In the genomic region with DNA sequence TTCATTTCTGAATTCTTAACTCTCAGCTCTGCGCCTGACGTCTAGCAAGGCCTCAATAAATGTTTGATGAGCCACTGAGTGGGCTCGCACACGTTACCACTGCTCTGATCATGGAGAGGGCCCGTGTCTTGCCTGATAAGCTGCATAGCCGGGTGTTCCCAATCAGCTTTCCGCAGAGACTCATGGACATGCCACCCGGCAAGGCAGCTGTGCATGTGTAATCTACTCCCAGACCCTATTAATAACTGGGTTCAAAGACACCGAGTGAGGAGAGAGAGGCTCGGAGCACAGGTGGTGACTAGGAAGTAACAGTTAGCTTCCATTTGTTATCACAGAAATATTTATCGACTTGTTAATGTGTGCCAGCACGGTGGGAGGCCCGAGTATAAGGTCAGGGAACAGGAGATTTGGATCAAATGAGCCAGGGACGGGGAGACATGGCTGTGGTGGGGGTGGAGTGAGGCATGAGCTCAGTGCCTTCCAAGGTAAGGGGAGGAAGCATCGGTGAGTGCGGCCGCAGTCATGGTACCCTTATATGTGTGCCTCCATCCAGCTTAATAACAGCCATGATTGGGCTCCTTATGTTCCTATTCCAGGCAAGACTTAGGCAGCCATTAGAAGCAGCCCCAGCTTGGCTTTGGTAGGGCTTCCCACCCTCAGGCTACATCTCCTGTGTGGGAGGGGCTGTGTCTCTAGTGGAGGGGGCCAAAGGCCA, we compare ENCODE assay signal across 11 mouse cellular contexts. TPM values are rescaled to one million over a fixed set of nuclear protein-coding genes. Genes with fewer than 3 reads are reported as not detected.
DNase-seq lines count a peak whose midpoint lies in the region; ATAC-seq and TF ChIP-seq lines count a peak whose summit lies in the region.
"Had no signal": no experiment of that assay in that cellular context is flagged by ENCODE, and none has a peak within 500 bp of the region (broad histone marks: within the 10 kb centered on the region; RNA-seq: fewer than 3 reads in every experiment).

No protein-coding gene starts in this region.

- no peaks in the 10 kb centered on the region for H3K36me3 ChIP-seq in hindbrain, embryonic 14.5 days (replicated peaks; ENCODE audit: control insufficient read depth, insufficient read depth)
- no peaks in the 10 kb centered on the region for H3K36me3 ChIP-seq in hindbrain, embryonic 12.5 days
- H3K36me3 ChIP-seq in intestine, postnatal 0 days (ENCODE audit: control insufficient read depth, insufficient read depth), result no peaks in the 10 kb centered on the region
- no peaks in the 10 kb centered on the region for H3K36me3 ChIP-seq in midbrain, embryonic 14.5 days (ENCODE audit: control insufficient read depth, insufficient read depth, low read length)
- no peaks in the 10 kb centered on the region for H3K36me3 ChIP-seq in hindbrain, embryonic 10.5 days
- H3K36me3 ChIP-seq: embryonic facial prominence, embryonic 13.5 days; neural tube, embryonic 13.5 days had no signal

- no peaks in the 10 kb centered on the region for H3K27me3 ChIP-seq in hindbrain, embryonic 14.5 days (ENCODE audit: control insufficient read depth, insufficient read depth, low read length)
- H3K27me3 ChIP-seq in hindbrain, embryonic 12.5 days, result no peaks in the 10 kb centered on the region
- H3K27me3 ChIP-seq in intestine, postnatal 0 days (replicated peaks; ENCODE audit: control insufficient read depth, insufficient read depth, low read length), result no peaks in the 10 kb centered on the region
- H3K27me3 ChIP-seq in midbrain, embryonic 14.5 days (ENCODE audit: control insufficient read depth, insufficient read depth, low read length), result no peaks in the 10 kb centered on the region
- no peaks in the 10 kb centered on the region for H3K27me3 ChIP-seq in hindbrain, embryonic 10.5 days (ENCODE audit: insufficient read depth, poor library complexity, severe bottlenecking)
- H3K27me3 ChIP-seq: embryonic facial prominence, embryonic 13.5 days; neural tube, embryonic 13.5 days had no signal

- H3K4me3 ChIP-seq in hindbrain, embryonic 14.5 days (replicated peaks; ENCODE audit: low read length), result no peak overlapping the region
- H3K4me3 ChIP-seq in hindbrain, embryonic 12.5 days, result no peak overlapping the region
- H3K4me3 ChIP-seq in intestine, postnatal 0 days (ENCODE audit: low read depth, low read length), result no peak overlapping the region
- no peak overlapping the region for H3K4me3 ChIP-seq in midbrain, embryonic 14.5 days (replicated peaks; ENCODE audit: low read depth, low read length)
- H3K4me3 ChIP-seq in hindbrain, embryonic 10.5 days, result no peak overlapping the region
- H3K4me3 ChIP-seq: embryonic facial prominence, embryonic 13.5 days; neural tube, embryonic 13.5 days had no signal

- H3K4me1 ChIP-seq in hindbrain, embryonic 14.5 days (replicated peaks; ENCODE audit: control insufficient read depth, insufficient read depth, low read length), result no peaks in the 10 kb centered on the region
- no peaks in the 10 kb centered on the region for H3K4me1 ChIP-seq in hindbrain, embryonic 12.5 days
- peaks cover 9% of the 10 kb centered on the region; the same call in 1 of the 2 replicates for H3K4me1 ChIP-seq in intestine, postnatal 0 days (replicated peaks; ENCODE audit: control insufficient read depth, insufficient read depth, low read length)
- H3K4me1 ChIP-seq in midbrain, embryonic 14.5 days (ENCODE audit: control insufficient read depth, insufficient read depth, low read length), result no peaks in the 10 kb centered on the region
- H3K4me1 ChIP-seq in hindbrain, embryonic 10.5 days (replicated peaks), result 0 out of 2 replicates have a peak, but pooled peaks cover 2% of the 10 kb centered on the region

- H3K9ac ChIP-seq in hindbrain, embryonic 14.5 days, result no peak overlapping the region
- H3K9ac ChIP-seq in hindbrain, embryonic 12.5 days, result no peak overlapping the region
- H3K9ac ChIP-seq in intestine, postnatal 0 days (ENCODE audit: low read depth, low read length), result no peak overlapping the region
- no peak overlapping the region for H3K9ac ChIP-seq in midbrain, embryonic 14.5 days (replicated peaks; ENCODE audit: low read length)
- H3K9ac ChIP-seq: embryonic facial prominence, embryonic 13.5 days; neural tube, embryonic 13.5 days had no signal

- TF ChIP-seq CTCF in intestine, postnatal 0 days (IDR thresholded peaks at IDR 0.05; ENCODE audit: low read depth), result no peak

- no peak for ATAC-seq in hindbrain, embryonic 14.5 days (ENCODE audit: low FRiP score)
- ATAC-seq in hindbrain, embryonic 12.5 days (ENCODE audit: low FRiP score), result no peak
- ATAC-seq in intestine, postnatal 0 days, result peak; percentile 73
- ATAC-seq in midbrain, embryonic 14.5 days (ENCODE audit: low FRiP score, low TSS enrichment), result no peak

- peak overlapping the region; percentile 38; the same call in 1 of the 2 replicates for H3K27ac ChIP-seq in hindbrain, embryonic 14.5 days
- H3K27ac ChIP-seq in hindbrain, embryonic 12.5 days, result no peak overlapping the region
- no peak overlapping the region; the same call in 1 of the 2 replicates for H3K27ac ChIP-seq in intestine, postnatal 0 days (ENCODE audit: low read depth, low read length)
- H3K27ac ChIP-seq in midbrain, embryonic 14.5 days (replicated peaks; ENCODE audit: low read depth, low read length), result no peak overlapping the region
- no peak overlapping the region for H3K27ac ChIP-seq in hindbrain, embryonic 10.5 days
- H3K27ac ChIP-seq: embryonic facial prominence, embryonic 13.5 days; neural tube, embryonic 13.5 days had no signal

- no peak for DNase-seq in hindbrain, embryonic 14.5 days (ENCODE audit: low spot score)
- peak; percentile 69 for DNase-seq in c-Kit-negative CD71-positive TER-119-positive erythroid progenitor cells, embryonic 14.5 days (ENCODE audit: low read depth, low spot score)
- DNase-seq in midbrain, embryonic 14.5 days, result peak; percentile 36
- DNase-seq in cerebellum, postnatal 4 days (ENCODE audit: low spot score in 2 of 2), result no peak
- DNase-seq in urinary bladder, postnatal 25 days (ENCODE audit: low spot score), result no peak
- no peak for DNase-seq in hindbrain, embryonic 10.5 days (ENCODE audit: low spot score)
- DNase-seq: adrenal gland, postnatal 14 days had no signal

- no peaks in the 10 kb centered on the region for H3K9me3 ChIP-seq in hindbrain, embryonic 14.5 days (ENCODE audit: control insufficient read depth, low read length)
- H3K9me3 ChIP-seq in hindbrain, embryonic 12.5 days (replicated peaks), result no peaks in the 10 kb centered on the region
- H3K9me3 ChIP-seq in intestine, postnatal 0 days (ENCODE audit: control insufficient read depth), result no peaks in the 10 kb centered on the region
- H3K9me3 ChIP-seq in midbrain, embryonic 14.5 days (ENCODE audit: control insufficient read depth, low read length), result no peaks in the 10 kb centered on the region
- H3K9me3 ChIP-seq in hindbrain, embryonic 10.5 days, result no peaks in the 10 kb centered on the region
- H3K9me3 ChIP-seq: embryonic facial prominence, embryonic 13.5 days; neural tube, embryonic 13.5 days had no signal

- H3K4me2 ChIP-seq in hindbrain, embryonic 14.5 days (replicated peaks), result no peak overlapping the region
- H3K4me2 ChIP-seq in hindbrain, embryonic 12.5 days (replicated peaks), result no peak overlapping the region
- peak overlapping the region; percentile 50 for H3K4me2 ChIP-seq in intestine, postnatal 0 days (replicated peaks; ENCODE audit: low read depth)
- H3K4me2 ChIP-seq in midbrain, embryonic 14.5 days (ENCODE audit: low read length), result no peak overlapping the region
- H3K4me2 ChIP-seq: embryonic facial prominence, embryonic 13.5 days; neural tube, embryonic 13.5 days had no signal

- 77% methylated on average over 17 of the region's 17 CpGs for WGBS in hindbrain, embryonic 14.5 days
- 82% methylated on average over 17 of the region's 17 CpGs for WGBS in hindbrain, embryonic 12.5 days
- 34% methylated on average over 17 of the region's 17 CpGs for WGBS in intestine, postnatal 0 days
- WGBS in midbrain, embryonic 14.5 days, result 72% methylated on average over 17 of the region's 17 CpGs
- 84% methylated on average over 17 of the region's 17 CpGs for WGBS in hindbrain, embryonic 10.5 days

RNA-seq across cellular contexts. Expression of gene Hipk2, which starts 45.3 kb away (rescaled TPM):
- polyA plus RNA-seq in hindbrain, embryonic 14.5 days (2014; fragmentation: Nextera tagmentation; extraction: Ambion mirVana), result 33.8 and 36.9 TPM in 2 replicates
- 32.4 and 37.5 TPM in 2 replicates for polyA plus RNA-seq in hindbrain, embryonic 12.5 days (2016; fragmentation: Nextera tagmentation; extraction: Ambion mirVana)
- 12.0 and 15.4 TPM in 2 replicates for polyA plus RNA-seq in intestine, postnatal 0 days (2015; fragmentation: Nextera tagmentation; extraction: Ambion mirVana)
- 35.1 and 41.3 TPM in 2 replicates for polyA plus RNA-seq in midbrain, embryonic 14.5 days (2014; fragmentation: Nextera tagmentation; extraction: Ambion mirVana)
- polyA plus RNA-seq in hindbrain, embryonic 10.5 days (2016; fragmentation: Nextera tagmentation; extraction: Ambion mirVana), result 28.5 and 29.6 TPM in 2 replicates

RNA-seq across cellular contexts. Expression of gene Tbxas1, which starts 46.0 kb away (rescaled TPM):
- 1.6 and 2.2 TPM in 2 replicates for polyA plus RNA-seq in hindbrain, embryonic 14.5 days (2014; fragmentation: Nextera tagmentation; extraction: Ambion mirVana)
- 1.7 and 1.8 TPM in 2 replicates for polyA plus RNA-seq in hindbrain, embryonic 12.5 days (2016; fragmentation: Nextera tagmentation; extraction: Ambion mirVana)
- 2.1 and 2.9 TPM in 2 replicates for polyA plus RNA-seq in intestine, postnatal 0 days (2015; fragmentation: Nextera tagmentation; extraction: Ambion mirVana)
- 0.69 and 1.6 TPM in 2 replicates for polyA plus RNA-seq in midbrain, embryonic 14.5 days (2014; fragmentation: Nextera tagmentation; extraction: Ambion mirVana)
- 1.1 and 1.9 TPM in 2 replicates for polyA plus RNA-seq in hindbrain, embryonic 10.5 days (2016; fragmentation: Nextera tagmentation; extraction: Ambion mirVana)

Comparison
In these comparisons a context has a peak if more than half of its experiments do, and no peak if none do; other contexts are left out.
1. DNase-seq: peak in c-Kit-negative CD71-positive TER-119-positive erythroid progenitor cells, embryonic 14.5 days (single experiment) and midbrain, embryonic 14.5 days (single experiment); none in hindbrain, embryonic 14.5 days (single experiment), cerebellum, postnatal 4 days (0 of 2), urinary bladder, postnatal 25 days (single experiment) and hindbrain, embryonic 10.5 days (single experiment).